Mouse (Mus musculus): Measurements from ENCODE around the gene Hils1. TPM values are rescaled to one million over a fixed set of nuclear protein-coding genes. Genes with fewer than 3 reads are reported as not detected.

The Hils1 gene
- polyA plus RNA-seq (2012; ENCODE audit: insufficient read depth, insufficient read length, low replicate concordance, missing spikeins) = not detected in 2 replicates

DNA sequence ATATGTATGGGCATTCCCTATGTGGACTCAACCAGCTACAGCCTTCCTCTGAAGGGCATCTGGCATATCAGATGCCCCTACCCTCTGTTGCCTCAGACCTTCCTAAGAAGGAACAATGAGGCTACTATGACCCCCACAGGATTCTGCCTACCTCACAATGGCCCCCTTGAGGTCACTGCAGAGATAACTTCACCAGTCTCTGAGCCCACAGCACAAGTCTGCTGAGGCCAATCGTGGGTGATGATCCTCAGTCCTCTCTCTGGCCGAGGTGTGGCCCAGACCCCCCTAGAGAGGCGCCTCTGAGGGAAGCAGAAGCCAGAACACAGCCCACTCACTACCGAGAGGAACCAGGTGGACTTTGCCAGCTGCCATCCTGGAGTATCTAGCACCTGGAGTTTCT, at the start of gene Hils1:
Gene Hils1 (plus strand): TSS at position 175 of the 400 bp plus-strand sequence.
- 61% methylated on average over 4 of the region's 4 CpGs for WGBS
- no peak within 1 kb of the TSS for H3K27ac ChIP-seq (ENCODE audit: insufficient read depth, low read depth, low read length)
- TF ChIP-seq CTCF (IDR thresholded peaks at IDR 0.05; ENCODE audit: insufficient read depth, low read depth, low read length) (no peak), POLR2A (IDR thresholded peaks at IDR 0.05; ENCODE audit: insufficient read depth, low read depth, low read length) (no peak)
- H3K4me3 ChIP-seq (ENCODE audit: insufficient read depth, low read depth, low read length) = no peak within 1 kb of the TSS
- peaks cover 7% of the 10 kb centered on the region for H3K4me1 ChIP-seq (ENCODE audit: control insufficient read depth, insufficient read depth, low read length)

DNA sequence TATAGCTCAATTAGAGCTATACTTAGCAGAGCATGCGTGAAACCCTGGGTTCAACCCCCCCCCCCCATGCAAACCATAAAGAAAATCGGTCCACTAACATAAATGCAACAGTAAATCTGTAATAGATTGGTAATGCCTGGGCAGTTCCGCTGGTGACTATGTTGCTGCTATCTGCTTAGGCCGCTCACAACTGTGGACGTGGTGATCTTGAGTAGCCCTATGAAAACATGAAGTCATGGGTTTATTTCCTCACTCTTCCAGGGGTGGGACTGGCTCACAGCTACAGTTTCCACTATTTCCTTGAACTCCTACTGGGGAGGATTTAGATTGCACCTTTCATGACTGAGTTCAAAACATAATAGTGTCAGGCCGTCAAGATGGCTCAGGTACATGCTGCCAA, 49.7 kb upstream of the Hils1 start:
- WGBS = 83% methylated on average over 6 of the region's 6 CpGs
- H3K27ac ChIP-seq (ENCODE audit: insufficient read depth, low read depth, low read length) = no peak overlapping the region
- no peak overlapping the region for H3K4me3 ChIP-seq (ENCODE audit: insufficient read depth, low read depth, low read length)
- H3K4me1 ChIP-seq (ENCODE audit: control insufficient read depth, insufficient read depth, low read length) = peaks cover 16% of the 10 kb centered on the region; the same call in 1 of the 2 replicates
- TF ChIP-seq POLR2A (IDR thresholded peaks at IDR 0.05; ENCODE audit: insufficient read depth, low read depth, low read length) (no peak), CTCF (IDR thresholded peaks at IDR 0.05; ENCODE audit: insufficient read depth, low read depth, low read length) (no peak)

GRCm38 (mm10) chr11:94920996-94921401, 46.4 kb upstream of the Hils1 start:
- Histone ChIP-seq H3K27ac (ENCODE audit: insufficient read depth, low read depth, low read length) (no peak overlapping the region), H3K4me1 (ENCODE audit: control insufficient read depth, insufficient read depth, low read length) (peaks cover 8% of the 10 kb centered on the region; the same call in 1 of the 2 replicates), H3K4me3 (ENCODE audit: insufficient read depth, low read depth, low read length) (no peak overlapping the region)
- TF ChIP-seq CTCF (IDR thresholded peaks at IDR 0.05; ENCODE audit: insufficient read depth, low read depth, low read length) (no peak), POLR2A (IDR thresholded peaks at IDR 0.05; ENCODE audit: insufficient read depth, low read depth, low read length) (no peak)
- WGBS = 42% methylated on average over 6 of the region's 6 CpGs

- no peak overlapping the region for H3K4me3 ChIP-seq (ENCODE audit: insufficient read depth, low read depth, low read length)
- WGBS = 94% methylated on average over 4 of the region's 4 CpGs
- H3K4me1 ChIP-seq (ENCODE audit: control insufficient read depth, insufficient read depth, low read length) = peaks cover 21% of the 10 kb centered on the region
- no peak overlapping the region for H3K27ac ChIP-seq (ENCODE audit: insufficient read depth, low read depth, low read length)
- TF ChIP-seq CTCF (IDR thresholded peaks at IDR 0.05; ENCODE audit: insufficient read depth, low read depth, low read length) (no peak), POLR2A (IDR thresholded peaks at IDR 0.05; ENCODE audit: insufficient read depth, low read depth, low read length) (no peak)
Observed at GRCm38 (mm10) chr11:94924977-94925376, 42.4 kb upstream of the Hils1 start.

GRCm38 (mm10) chr11:94926431-94926830, 41.0 kb upstream of the Hils1 start:
- H3K4me1 ChIP-seq (ENCODE audit: control insufficient read depth, insufficient read depth, low read length) = peaks cover 21% of the 10 kb centered on the region
- 71% methylated on average over 11 of the region's 11 CpGs for WGBS
- H3K27ac ChIP-seq (ENCODE audit: insufficient read depth, low read depth, low read length) = no peak overlapping the region
- H3K4me3 ChIP-seq (ENCODE audit: insufficient read depth, low read depth, low read length) = no peak overlapping the region
- TF ChIP-seq POLR2A (IDR thresholded peaks at IDR 0.05; ENCODE audit: insufficient read depth, low read depth, low read length) (no peak), CTCF (IDR thresholded peaks at IDR 0.05; ENCODE audit: insufficient read depth, low read depth, low read length) (no peak)

DNA sequence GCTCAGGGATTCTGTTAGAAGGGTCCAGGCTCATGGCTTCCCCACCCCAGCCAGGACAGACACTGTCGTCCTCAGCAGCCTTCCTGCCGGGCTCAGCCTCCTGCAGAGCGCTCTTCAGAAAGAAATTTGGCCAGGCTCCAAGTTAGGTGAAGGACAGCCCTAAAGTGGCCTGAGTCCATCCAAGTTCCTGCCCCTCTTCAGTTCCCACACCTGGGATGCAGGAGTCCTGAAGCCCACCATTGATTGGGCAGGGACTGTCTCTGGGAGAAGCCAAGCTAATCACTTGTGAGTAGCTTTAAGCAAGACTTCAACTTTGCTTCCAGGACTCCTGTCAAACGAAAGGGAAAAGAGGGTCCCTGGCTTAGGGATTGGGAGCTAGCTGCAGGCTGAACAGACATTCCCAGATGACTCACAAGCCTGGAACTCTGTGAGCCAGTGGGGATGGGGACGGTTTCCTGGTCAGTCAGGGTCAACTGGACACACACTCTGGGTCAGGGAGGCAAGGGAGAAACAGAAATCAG, 39.6 kb upstream of the Hils1 start:
- no peak for TF ChIP-seq POLR2A (IDR thresholded peaks at IDR 0.05; ENCODE audit: insufficient read depth, low read depth, low read length)
- no peak for TF ChIP-seq CTCF (IDR thresholded peaks at IDR 0.05; ENCODE audit: insufficient read depth, low read depth, low read length)
- WGBS = 53% methylated on average over 5 of the region's 5 CpGs

GRCm38 (mm10) chr11:94928820-94929219, 38.6 kb upstream of the Hils1 start:
- no peak overlapping the region for H3K4me3 ChIP-seq (ENCODE audit: insufficient read depth, low read depth, low read length)
- WGBS = 13% methylated on average over 13 of the region's 13 CpGs
- TF ChIP-seq CTCF (IDR thresholded peaks at IDR 0.05; ENCODE audit: insufficient read depth, low read depth, low read length) (no peak), POLR2A (IDR thresholded peaks at IDR 0.05; ENCODE audit: insufficient read depth, low read depth, low read length) (no peak)
- no peak overlapping the region for H3K27ac ChIP-seq (ENCODE audit: insufficient read depth, low read depth, low read length)
- peaks cover 30% of the 10 kb centered on the region for H3K4me1 ChIP-seq (ENCODE audit: control insufficient read depth, insufficient read depth, low read length)

More for the DNA sequence above, 39.6 kb upstream of the Hils1 start:
- Histone ChIP-seq H3K4me3 (ENCODE audit: insufficient read depth, low read depth, low read length) (no peak overlapping the region), H3K27ac (ENCODE audit: insufficient read depth, low read depth, low read length) (no peak overlapping the region), H3K4me1 (ENCODE audit: control insufficient read depth, insufficient read depth, low read length) (peaks cover 21% of the 10 kb centered on the region)

DNA sequence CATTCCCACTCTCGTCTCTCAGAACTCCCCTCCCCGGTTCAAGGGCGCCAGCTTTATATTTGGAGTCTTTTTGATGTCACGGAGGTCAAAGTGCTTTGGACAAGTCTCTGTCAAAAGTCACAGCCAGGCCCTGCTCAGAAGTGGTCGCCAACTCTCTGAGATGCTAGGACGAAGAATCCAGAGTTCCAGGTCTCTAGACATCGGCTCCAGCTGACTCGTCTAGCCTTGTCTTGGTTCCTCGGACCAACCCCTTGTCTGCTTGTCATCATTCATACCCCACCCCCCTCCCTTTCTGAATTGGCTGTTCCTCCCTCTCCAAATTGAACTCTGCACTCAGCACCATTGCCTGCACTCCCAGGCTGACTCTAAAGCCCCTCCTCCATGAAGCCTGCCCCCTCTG, 37.8 kb upstream of the Hils1 start:
- no peak for TF ChIP-seq POLR2A (IDR thresholded peaks at IDR 0.05; ENCODE audit: insufficient read depth, low read depth, low read length)
- 76% methylated on average over 9 of the region's 9 CpGs for WGBS
- Histone ChIP-seq H3K4me3 (ENCODE audit: insufficient read depth, low read depth, low read length) (no peak overlapping the region), H3K4me1 (ENCODE audit: control insufficient read depth, insufficient read depth, low read length) (peaks cover 38% of the 10 kb centered on the region), H3K27ac (ENCODE audit: insufficient read depth, low read depth, low read length) (no peak overlapping the region)

- H3K4me3 ChIP-seq (ENCODE audit: insufficient read depth, low read depth, low read length) = no peak overlapping the region
- TF ChIP-seq POLR2A (IDR thresholded peaks at IDR 0.05; ENCODE audit: insufficient read depth, low read depth, low read length) (no peak), CTCF (IDR thresholded peaks at IDR 0.05; ENCODE audit: insufficient read depth, low read depth, low read length) (no peak)
- WGBS = 91% methylated on average over 4 of the region's 4 CpGs
- peaks cover 41% of the 10 kb centered on the region for H3K4me1 ChIP-seq (ENCODE audit: control insufficient read depth, insufficient read depth, low read length)
- H3K27ac ChIP-seq (ENCODE audit: insufficient read depth, low read depth, low read length) = no peak overlapping the region
Observed at GRCm38 (mm10) chr11:94930151-94930550, 37.2 kb upstream of the Hils1 start.

DNA sequence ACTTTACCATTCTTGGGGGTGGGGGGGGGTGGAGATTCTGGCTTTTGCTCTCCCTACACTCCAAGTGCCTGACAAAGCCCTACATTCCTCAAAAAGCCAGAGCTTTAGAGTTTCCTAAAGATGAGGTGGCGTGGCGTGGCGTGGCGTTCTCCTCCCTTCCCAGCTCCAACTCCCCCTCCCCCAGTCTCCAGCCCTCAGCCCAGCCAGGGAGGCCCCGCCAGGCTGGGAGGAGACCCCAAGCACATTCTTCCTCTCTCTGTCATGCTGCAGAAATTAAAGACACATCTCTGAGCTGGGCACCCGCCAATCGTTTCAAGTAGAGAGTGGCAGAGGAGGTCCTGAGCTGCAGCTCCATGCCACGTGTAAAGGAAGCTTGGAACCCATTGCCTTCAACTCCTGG, 33.8 kb upstream of the Hils1 start:
- peaks cover 44% of the 10 kb centered on the region for H3K4me1 ChIP-seq (ENCODE audit: control insufficient read depth, insufficient read depth, low read length)
- no peak for TF ChIP-seq POLR2A (IDR thresholded peaks at IDR 0.05; ENCODE audit: insufficient read depth, low read depth, low read length)
- no peak for TF ChIP-seq CTCF (IDR thresholded peaks at IDR 0.05; ENCODE audit: insufficient read depth, low read depth, low read length)
- 46% methylated on average over 8 of the region's 8 CpGs for whole genome bisulfite sequencing

More for the DNA sequence above, 33.8 kb upstream of the Hils1 start:
- no peak overlapping the region for H3K4me3 ChIP-seq (ENCODE audit: insufficient read depth, low read depth, low read length)
- H3K27ac ChIP-seq (ENCODE audit: insufficient read depth, low read depth, low read length) = no peak overlapping the region

All from olfactory bulb, adult 2 months (tissue).